Mouse (Mus musculus) heart, adult 2 months (tissue): ENCODE measurements around the gene B3glct.

Experiments used
- CTCF ChIP-seq: fragments of 200-600 bp; IDR thresholded peaks from 2 replicates; pipeline ENCODE4 v1.8.1; 2022; ENCODE audit warnings: antibody characterized with exemption, mild to moderate bottlenecking, moderate library complexity
- EP300 ChIP-seq: fragments of 200-500 bp; IDR thresholded peaks from 2 replicates; pipeline ENCODE4 v1.6.1; 2011; ENCODE audit warnings: low read depth, low read length, control low read depth; ENCODE audit not compliant: insufficient read depth
- POLR2A ChIP-seq: fragments of 200-500 bp; IDR thresholded peaks from 2 replicates; pipeline ENCODE4 v1.6.1; 2011; ENCODE audit warnings: mild to moderate bottlenecking, low read depth, low read length, control low read depth; ENCODE audit not compliant: insufficient read depth

- no peak for TF ChIP-seq CTCF
- no peak for TF ChIP-seq EP300
- TF ChIP-seq POLR2A: no peak
Measured at GRCm38 (mm10) chr5:149661428-149661827, 16.6 kb upstream of the B3glct start.
